Mouse (Mus musculus): ENCODE data around the gene 2610002M06Rik. TPM values are rescaled to one million over a fixed set of nuclear protein-coding genes. Genes with fewer than 3 reads are reported as not detected.

2610002M06Rik gene
- 13.2 and 14.1 TPM in 2 replicates for polyA plus RNA-seq (2014; fragmentation: Nextera tagmentation; extraction: Ambion mirVana)

DNA sequence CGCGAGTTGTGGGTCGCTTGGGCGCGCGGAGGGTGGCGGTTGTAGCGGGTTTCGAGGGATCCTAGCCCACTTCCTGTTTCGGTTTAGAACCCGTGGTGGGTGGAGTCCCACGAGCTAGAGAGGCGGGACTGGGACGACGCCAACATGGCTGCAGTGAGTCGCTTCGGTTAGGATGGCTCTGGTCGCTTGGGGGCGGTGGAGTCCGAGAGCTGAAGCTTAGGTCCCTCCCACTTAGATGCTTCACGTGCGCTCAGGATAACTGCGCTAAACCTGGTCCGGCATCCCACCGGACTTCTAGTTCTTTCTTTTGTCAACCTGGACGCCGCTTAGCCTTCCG, at the start of gene 2610002M06Rik:
2610002M06Rik (minus strand) TSS at position 117 of the 337 bp plus-strand sequence.
- peak; percentile 99 for ATAC-seq (ENCODE audit: low read depth)
- WGBS: 15% methylated on average over 21 of the region's 28 CpGs
- no peak within 1 kb of the TSS for H3K27ac ChIP-seq (replicated peaks; ENCODE audit: low read depth, low read length)

DNA sequence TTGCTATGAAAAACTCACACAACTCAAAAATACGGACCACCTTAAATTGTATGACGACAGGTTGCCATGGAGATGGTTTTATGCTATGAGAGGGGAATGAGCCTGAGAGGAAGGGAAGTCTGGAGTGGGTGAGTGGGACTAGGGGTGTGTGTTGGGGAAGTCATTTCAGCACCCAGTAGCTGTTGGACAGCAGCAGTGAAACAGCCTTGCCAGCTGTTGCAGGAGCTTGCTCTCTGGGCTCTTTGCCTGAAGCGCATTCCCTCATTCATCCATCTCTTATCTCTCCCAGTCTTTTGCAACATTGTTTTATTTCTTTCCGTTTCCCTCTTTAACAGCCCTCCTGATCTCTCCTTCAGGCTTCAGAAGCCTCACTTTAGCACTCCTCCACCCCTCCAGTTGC, 42.0 kb upstream of the 2610002M06Rik start:
- no peaks in the 10 kb centered on the region for H3K27me3 ChIP-seq (replicated peaks; ENCODE audit: control insufficient read depth, insufficient read depth, low read length)
- no peak for ATAC-seq (ENCODE audit: low read depth)
- H3K27ac ChIP-seq (replicated peaks; ENCODE audit: low read depth, low read length): no peak overlapping the region
- H3K9me3 ChIP-seq (ENCODE audit: control insufficient read depth, low read length): no peaks in the 10 kb centered on the region
- WGBS: 24% methylated on average over 4 of the region's 4 CpGs
- DNase-seq (ENCODE audit: low spot score): peak; percentile 15
- no peak overlapping the region for H3K4me3 ChIP-seq (ENCODE audit: low read depth, low read length)
- no peaks in the 10 kb centered on the region for H3K4me1 ChIP-seq (ENCODE audit: control insufficient read depth, insufficient read depth, low read length)
- H3K4me2 ChIP-seq (ENCODE audit: low read depth, low read length): no peak overlapping the region
- H3K9ac ChIP-seq (ENCODE audit: low read depth, low read length): no peak overlapping the region
- H3K36me3 ChIP-seq (ENCODE audit: control insufficient read depth, insufficient read depth, low read length): no peaks in the 10 kb centered on the region

More for the DNA sequence above, at the start of gene 2610002M06Rik:
- H3K9ac ChIP-seq (ENCODE audit: low read depth, low read length): peak within 1 kb of the TSS; percentile 67
- H3K9me3 ChIP-seq (ENCODE audit: control insufficient read depth, low read length): no peaks in the 10 kb centered on the region
- H3K27me3 ChIP-seq (replicated peaks; ENCODE audit: control insufficient read depth, insufficient read depth, low read length): no peaks in the 10 kb centered on the region
- H3K36me3 ChIP-seq (ENCODE audit: control insufficient read depth, insufficient read depth, low read length): no peaks in the 10 kb centered on the region
- H3K4me1 ChIP-seq (ENCODE audit: control insufficient read depth, insufficient read depth, low read length): no peaks in the 10 kb centered on the region
- peak; percentile 95 for DNase-seq (ENCODE audit: low spot score)
- peak within 1 kb of the TSS; percentile 58 for H3K4me3 ChIP-seq (ENCODE audit: low read depth, low read length)
- peak within 1 kb of the TSS; percentile 58 for H3K4me2 ChIP-seq (ENCODE audit: low read depth, low read length)

DNA sequence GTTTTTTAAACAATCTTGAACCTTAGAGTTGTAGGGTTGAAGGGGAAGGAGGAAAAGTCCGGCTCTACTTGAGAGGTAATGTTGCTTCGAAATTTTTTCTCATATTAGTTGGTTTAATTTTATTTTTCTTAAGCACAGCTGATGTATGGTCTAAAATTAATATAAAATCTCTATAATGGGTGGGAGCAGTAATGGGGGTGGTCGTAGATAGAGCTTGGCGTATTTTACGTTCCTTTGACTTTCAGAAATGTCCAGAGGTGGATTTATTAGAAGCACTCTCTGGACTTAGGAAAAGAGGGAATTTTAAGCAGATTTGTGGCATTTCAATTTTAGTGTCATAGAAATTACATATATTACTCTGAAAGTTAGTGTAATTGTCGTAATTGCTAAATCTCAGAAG, 592 bp upstream of the 2610002M06Rik start:
- Histone ChIP-seq H3K36me3 (ENCODE audit: control insufficient read depth, insufficient read depth, low read length) (no peaks in the 10 kb centered on the region), H3K27ac (replicated peaks; ENCODE audit: low read depth, low read length) (no peak overlapping the region), H3K9me3 (ENCODE audit: control insufficient read depth, low read length) (no peaks in the 10 kb centered on the region), H3K4me3 (ENCODE audit: low read depth, low read length) (peak overlapping the region; percentile 58), H3K27me3 (replicated peaks; ENCODE audit: control insufficient read depth, insufficient read depth, low read length) (no peaks in the 10 kb centered on the region), H3K4me1 (ENCODE audit: control insufficient read depth, insufficient read depth, low read length) (no peaks in the 10 kb centered on the region), H3K9ac (ENCODE audit: low read depth, low read length) (no peak overlapping the region), H3K4me2 (ENCODE audit: low read depth, low read length) (peak overlapping the region; percentile 58)
- WGBS: 81% methylated on average over 6 of the region's 6 CpGs
- DNase-seq (ENCODE audit: low spot score) (no peak), ATAC-seq (ENCODE audit: low read depth) (no peak)

DNA sequence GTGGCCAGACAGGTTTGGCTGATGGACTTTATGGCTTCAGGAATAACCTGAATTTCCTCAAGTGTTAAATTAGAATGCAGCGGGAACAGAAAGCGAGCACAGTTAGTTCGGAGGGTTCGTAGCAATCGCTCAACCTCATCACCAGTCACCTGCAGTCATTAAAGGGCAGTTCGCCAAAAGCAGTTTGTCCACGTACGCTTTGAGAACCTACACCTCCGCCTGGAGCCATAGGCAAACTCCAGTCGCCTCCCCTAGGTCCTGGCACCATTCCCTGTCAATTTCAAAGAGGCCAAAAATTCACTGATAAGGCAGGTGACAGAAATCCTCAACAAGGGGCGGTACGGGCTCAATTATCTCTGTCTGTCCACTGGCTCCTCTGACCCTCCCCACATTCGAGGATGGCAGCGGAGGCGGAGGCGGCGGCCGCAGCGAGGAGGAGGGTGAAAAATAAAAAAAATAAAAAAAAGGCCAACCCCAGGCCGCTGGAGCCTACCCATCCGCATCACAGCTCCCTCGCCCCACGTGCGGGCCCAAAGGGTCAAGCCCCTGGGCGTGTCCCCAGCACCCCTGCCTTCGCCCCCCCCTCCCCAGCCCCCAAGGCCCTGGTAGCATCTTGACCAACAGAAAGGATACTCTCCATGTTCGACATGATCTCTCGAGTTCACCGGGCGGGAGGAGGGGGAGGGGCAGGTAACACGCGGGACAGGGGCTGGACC, 474 bp downstream of the 2610002M06Rik start:
- Histone ChIP-seq H3K4me2 (ENCODE audit: low read depth, low read length) (peak overlapping the region; percentile 58), H3K9me3 (ENCODE audit: control insufficient read depth, low read length) (no peaks in the 10 kb centered on the region), H3K9ac (ENCODE audit: low read depth, low read length) (peak overlapping the region; percentile 67), H3K4me3 (ENCODE audit: low read depth, low read length) (peak overlapping the region; percentile 58), H3K36me3 (ENCODE audit: control insufficient read depth, insufficient read depth, low read length) (no peaks in the 10 kb centered on the region), H3K4me1 (ENCODE audit: control insufficient read depth, insufficient read depth, low read length) (no peaks in the 10 kb centered on the region), H3K27me3 (replicated peaks; ENCODE audit: control insufficient read depth, insufficient read depth, low read length) (no peaks in the 10 kb centered on the region), H3K27ac (replicated peaks; ENCODE audit: low read depth, low read length) (no peak overlapping the region)
- DNase-seq (ENCODE audit: low spot score) (peak; percentile 35), ATAC-seq (ENCODE audit: low read depth) (no peak; the same call in 1 of the 2 replicates)
- 29% methylated on average over 29 of the region's 32 CpGs for WGBS

DNA sequence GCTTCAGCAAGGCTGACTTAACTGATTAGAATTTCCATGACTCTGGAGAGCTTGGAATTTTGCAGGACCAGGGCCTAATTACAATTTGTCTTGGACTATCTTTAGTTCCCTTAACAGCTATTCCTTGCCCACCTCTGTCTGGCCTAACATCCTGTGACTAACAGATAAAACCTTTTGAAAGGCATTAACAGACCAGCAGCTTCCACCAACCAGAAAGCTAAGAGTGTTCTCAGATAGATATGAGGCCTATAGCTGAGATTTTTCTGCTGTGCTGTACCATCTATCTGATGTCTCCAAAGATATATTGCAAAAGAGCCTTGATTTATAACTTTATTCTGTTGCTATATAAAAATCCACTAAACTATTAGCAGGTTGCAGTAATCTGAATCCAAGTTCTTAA, 4.0 kb downstream of the 2610002M06Rik start:
- H3K4me1 ChIP-seq (ENCODE audit: control insufficient read depth, insufficient read depth, low read length): no peaks in the 10 kb centered on the region
- H3K9me3 ChIP-seq (ENCODE audit: control insufficient read depth, low read length): no peaks in the 10 kb centered on the region
- H3K4me3 ChIP-seq (ENCODE audit: low read depth, low read length): no peak overlapping the region
- no peak overlapping the region for H3K27ac ChIP-seq (replicated peaks; ENCODE audit: low read depth, low read length)
- H3K9ac ChIP-seq (ENCODE audit: low read depth, low read length): no peak overlapping the region
- no peak for DNase-seq (ENCODE audit: low spot score)
- no peaks in the 10 kb centered on the region for H3K36me3 ChIP-seq (ENCODE audit: control insufficient read depth, insufficient read depth, low read length)
- H3K27me3 ChIP-seq (replicated peaks; ENCODE audit: control insufficient read depth, insufficient read depth, low read length): no peaks in the 10 kb centered on the region
- no peak for ATAC-seq (ENCODE audit: low read depth)
- no peak overlapping the region for H3K4me2 ChIP-seq (ENCODE audit: low read depth, low read length)

DNA sequence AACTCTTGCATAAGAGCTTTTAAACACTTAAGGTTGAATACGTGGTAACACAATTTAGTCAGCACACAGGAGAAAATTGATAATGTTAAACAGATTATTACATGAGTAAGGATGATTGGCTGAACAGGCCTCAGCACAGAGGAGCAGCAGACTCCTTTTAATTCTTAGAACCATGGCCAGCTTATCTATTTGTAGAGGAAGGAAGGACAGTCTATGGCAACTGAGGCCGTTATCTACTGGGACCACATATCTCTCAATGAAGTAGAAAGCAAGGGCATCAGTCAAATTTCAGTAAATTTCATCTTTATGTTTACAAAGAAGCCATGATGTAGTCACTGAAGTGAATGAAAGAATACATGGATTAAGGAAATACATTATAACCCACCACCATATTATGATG, 19.2 kb downstream of the 2610002M06Rik start:
- DNase-seq (ENCODE audit: low spot score) (no peak), ATAC-seq (ENCODE audit: low read depth) (no peak)
- H3K9ac ChIP-seq (ENCODE audit: low read depth, low read length): no peak overlapping the region
- no peaks in the 10 kb centered on the region for H3K27me3 ChIP-seq (replicated peaks; ENCODE audit: control insufficient read depth, insufficient read depth, low read length)
- no peak overlapping the region for H3K4me3 ChIP-seq (ENCODE audit: low read depth, low read length)
- H3K4me2 ChIP-seq (ENCODE audit: low read depth, low read length): no peak overlapping the region
- 87% methylated on average over 2 of the region's 2 CpGs for WGBS
- no peaks in the 10 kb centered on the region for H3K9me3 ChIP-seq (ENCODE audit: control insufficient read depth, low read length)
- no peaks in the 10 kb centered on the region for H3K4me1 ChIP-seq (ENCODE audit: control insufficient read depth, insufficient read depth, low read length)
- H3K36me3 ChIP-seq (ENCODE audit: control insufficient read depth, insufficient read depth, low read length): no peaks in the 10 kb centered on the region
- no peak overlapping the region for H3K27ac ChIP-seq (replicated peaks; ENCODE audit: low read depth, low read length)

DNA sequence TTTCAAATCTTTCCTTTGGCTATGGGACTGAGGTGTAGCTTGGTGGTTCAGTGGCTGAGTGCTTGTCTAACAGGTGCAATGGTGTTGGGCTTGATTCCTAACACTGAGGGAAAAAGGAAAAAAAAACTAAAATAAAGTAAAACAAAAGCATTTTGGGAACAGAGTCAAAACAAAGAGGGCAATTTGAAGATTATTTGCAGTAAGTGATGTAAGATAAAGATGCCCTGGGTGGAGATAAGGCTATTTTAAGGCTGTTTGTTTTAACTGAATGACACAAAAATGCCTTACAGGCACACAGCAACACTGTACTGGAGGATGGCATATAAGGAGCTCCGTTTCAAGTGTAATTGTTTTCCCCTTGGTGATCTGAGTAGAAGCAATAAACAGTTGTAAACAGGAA, 20.3 kb downstream of the 2610002M06Rik start:
- 77% methylated on average over 1 of the region's 1 CpGs for WGBS
- Histone ChIP-seq H3K4me1 (ENCODE audit: control insufficient read depth, insufficient read depth, low read length) (no peaks in the 10 kb centered on the region), H3K27me3 (replicated peaks; ENCODE audit: control insufficient read depth, insufficient read depth, low read length) (no peaks in the 10 kb centered on the region), H3K4me2 (ENCODE audit: low read depth, low read length) (no peak overlapping the region), H3K4me3 (ENCODE audit: low read depth, low read length) (no peak overlapping the region), H3K36me3 (ENCODE audit: control insufficient read depth, insufficient read depth, low read length) (no peaks in the 10 kb centered on the region), H3K9me3 (ENCODE audit: control insufficient read depth, low read length) (no peaks in the 10 kb centered on the region), H3K9ac (ENCODE audit: low read depth, low read length) (no peak overlapping the region), H3K27ac (replicated peaks; ENCODE audit: low read depth, low read length) (no peak overlapping the region)
- no peak for ATAC-seq (ENCODE audit: low read depth)
- no peak for DNase-seq (ENCODE audit: low spot score)

DNA sequence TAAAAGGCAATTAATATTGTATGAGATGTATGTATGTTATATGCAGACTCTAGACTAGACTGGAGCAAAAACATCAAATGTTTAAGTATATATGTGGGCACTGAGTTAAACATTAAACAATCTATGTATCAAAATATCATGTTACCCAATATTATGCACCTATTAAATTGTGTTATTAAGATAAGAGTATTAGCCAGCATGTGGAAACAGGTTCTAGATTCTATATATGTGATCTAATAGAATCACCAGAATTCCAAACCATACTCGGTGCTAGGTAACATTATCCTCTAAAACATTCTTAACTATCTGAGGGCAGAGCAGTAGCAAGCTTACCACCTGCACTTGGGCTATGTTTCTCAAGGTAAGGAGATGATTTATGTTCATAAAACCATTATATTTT, 23.8 kb downstream of the 2610002M06Rik start, which contains the start of gene Tent5d:
Tent5d (plus strand) TSS at position 301 of the 400 bp plus-strand sequence.
- no peak for ATAC-seq (ENCODE audit: low read depth)
- no peak within 1 kb of the TSS for H3K4me2 ChIP-seq (ENCODE audit: low read depth, low read length)
- no peaks in the 10 kb centered on the region for H3K4me1 ChIP-seq (ENCODE audit: control insufficient read depth, insufficient read depth, low read length)
- H3K9ac ChIP-seq (ENCODE audit: low read depth, low read length): no peak within 1 kb of the TSS
- no peak within 1 kb of the TSS for H3K4me3 ChIP-seq (ENCODE audit: low read depth, low read length)
- H3K27me3 ChIP-seq (replicated peaks; ENCODE audit: control insufficient read depth, insufficient read depth, low read length): no peaks in the 10 kb centered on the region
- no peak for DNase-seq (ENCODE audit: low spot score)
- 59% methylated on average over 1 of the region's 1 CpGs for WGBS
- H3K27ac ChIP-seq (replicated peaks; ENCODE audit: low read depth, low read length): no peak within 1 kb of the TSS
- H3K9me3 ChIP-seq (ENCODE audit: control insufficient read depth, low read length): no peaks in the 10 kb centered on the region
- H3K36me3 ChIP-seq (ENCODE audit: control insufficient read depth, insufficient read depth, low read length): no peaks in the 10 kb centered on the region

Data from embryonic facial prominence, embryonic 14.5 days (tissue).